Mouse (Mus musculus): ENCODE measurements around the gene Hoxa4.

Gene Hoxa4

GRCm38 (mm10) chr6:52228475-52229465 lies 37.2 kb upstream of the Hoxa4 start:
- DNase-seq (ENCODE audit: low spot score in 2 of 2): no peak

GRCm38 (mm10) chr6:52227470-52228222 lies 36.1 kb upstream of the Hoxa4 start:
- no peak for DNase-seq (ENCODE audit: low spot score in 2 of 2)

GRCm38 (mm10) chr6:52226569-52227257 lies 35.2 kb upstream of the Hoxa4 start:
- no peak for DNase-seq (ENCODE audit: low spot score in 2 of 2)

- no peak for DNase-seq (ENCODE audit: low spot score in 2 of 2)
These were observed 34.3 kb upstream of the Hoxa4 start for GRCm38 (mm10) chr6:52225612-52226568.

- DNase-seq (ENCODE audit: low spot score in 2 of 2): no peak
These were observed 33.5 kb upstream of the Hoxa4 start for GRCm38 (mm10) chr6:52224895-52225611.

- DNase-seq (ENCODE audit: low spot score in 2 of 2): no peak
These were observed 32.6 kb upstream of the Hoxa4 start for GRCm38 (mm10) chr6:52223939-52224760.

GRCm38 (mm10) chr6:52222729-52223128 lies 31.2 kb upstream of the Hoxa4 start:
- DNase-seq (ENCODE audit: low spot score in 2 of 2): no peak

GRCm38 (mm10) chr6:52221993-52222685 lies 30.6 kb upstream of the Hoxa4 start:
- no peak for DNase-seq (ENCODE audit: low spot score in 2 of 2)

- DNase-seq (ENCODE audit: low spot score in 2 of 2): peak; percentile 69 to 78
These were observed 29.9 kb upstream of the Hoxa4 start, which contains the start of gene Hoxa7 for GRCm38 (mm10) chr6:52221337-52221992. Gene Hoxa7, minus strand, starts transcription at chr6:52221854.

GRCm38 (mm10) chr6:52220865-52221310 lies 29.3 kb upstream of the Hoxa4 start:
- no peak for DNase-seq (ENCODE audit: low spot score in 2 of 2)

GRCm38 (mm10) chr6:52220003-52220864 lies 28.7 kb upstream of the Hoxa4 start:
- DNase-seq (ENCODE audit: low spot score in 2 of 2): no peak

GRCm38 (mm10) chr6:52219234-52219942 lies 27.8 kb upstream of the Hoxa4 start:
- no peak for DNase-seq (ENCODE audit: low spot score in 2 of 2)

- no peak for DNase-seq (ENCODE audit: low spot score in 2 of 2)
These were observed 27.2 kb upstream of the Hoxa4 start for GRCm38 (mm10) chr6:52218643-52219215.

GRCm38 (mm10) chr6:52217895-52218642 lies 26.5 kb upstream of the Hoxa4 start:
- DNase-seq (ENCODE audit: low spot score in 2 of 2): no peak

- DNase-seq (ENCODE audit: low spot score in 2 of 2): no peak
These were observed 25.9 kb upstream of the Hoxa4 start for GRCm38 (mm10) chr6:52217459-52217768.

Data from natural killer cell, adult 2 months (primary cell).